Mouse (Mus musculus): ENCODE measurements around the gene 1810055G02Rik.

Gene 1810055G02Rik

DNA sequence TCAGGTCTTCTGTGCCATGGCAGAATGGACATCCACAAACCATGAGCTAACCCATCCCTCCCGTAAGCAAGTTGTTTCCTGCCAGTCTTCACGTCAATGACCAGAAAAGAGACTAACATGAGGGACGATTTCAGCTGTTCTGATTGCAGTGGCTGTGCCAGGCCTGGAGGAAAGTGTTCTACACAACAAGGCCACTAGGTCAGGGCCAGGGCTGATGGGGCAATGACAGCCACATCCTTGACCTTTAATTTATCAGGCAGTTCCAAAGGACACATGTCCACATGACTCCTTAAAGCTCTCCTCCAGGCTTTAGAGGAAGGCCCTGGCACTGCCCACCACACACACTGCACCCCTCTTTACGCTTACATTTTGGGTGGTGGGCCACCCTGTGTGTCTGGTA lies 12.6 kb upstream of the 1810055G02Rik start:
- DNase-seq, result no peak

DNA sequence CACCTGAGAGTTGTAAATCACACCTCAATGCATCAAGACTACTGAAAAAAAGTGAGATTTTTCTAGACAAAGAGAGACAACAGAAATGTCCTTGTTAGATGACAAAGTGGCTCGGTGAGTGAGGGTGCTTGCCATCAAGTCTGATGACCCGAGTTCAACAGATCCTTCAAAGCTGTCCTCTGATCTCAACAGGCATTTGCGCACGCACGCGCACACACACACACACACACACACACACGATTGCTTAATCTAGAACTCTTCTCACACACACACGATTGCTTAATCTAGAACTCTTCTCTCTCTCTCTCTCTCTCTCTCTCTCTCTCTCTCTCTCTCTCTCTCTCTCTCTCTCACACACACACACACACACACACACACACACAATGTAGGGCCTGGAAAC lies 12.1 kb upstream of the 1810055G02Rik start:
- no peak for DNase-seq

DNA sequence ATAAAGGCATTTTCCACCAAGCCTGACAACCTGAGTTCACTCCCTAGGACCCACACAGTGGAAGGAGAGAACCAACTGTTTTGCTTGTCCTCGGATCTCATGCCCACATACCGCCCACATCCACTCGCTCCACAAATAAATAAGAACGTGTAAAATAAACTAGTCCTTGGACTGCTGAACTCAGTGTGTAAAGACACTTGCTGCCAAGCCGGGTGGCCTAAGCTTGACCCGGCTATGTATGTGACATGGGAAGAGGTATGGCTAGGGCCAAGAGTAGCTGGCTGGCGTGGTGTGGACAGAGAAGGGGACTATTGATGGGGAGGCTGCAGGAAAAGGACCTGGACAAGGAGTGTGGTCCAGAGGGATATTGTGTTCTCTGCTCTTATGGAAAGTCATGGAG lies 10.1 kb upstream of the 1810055G02Rik start:
- no peak for DNase-seq

DNA sequence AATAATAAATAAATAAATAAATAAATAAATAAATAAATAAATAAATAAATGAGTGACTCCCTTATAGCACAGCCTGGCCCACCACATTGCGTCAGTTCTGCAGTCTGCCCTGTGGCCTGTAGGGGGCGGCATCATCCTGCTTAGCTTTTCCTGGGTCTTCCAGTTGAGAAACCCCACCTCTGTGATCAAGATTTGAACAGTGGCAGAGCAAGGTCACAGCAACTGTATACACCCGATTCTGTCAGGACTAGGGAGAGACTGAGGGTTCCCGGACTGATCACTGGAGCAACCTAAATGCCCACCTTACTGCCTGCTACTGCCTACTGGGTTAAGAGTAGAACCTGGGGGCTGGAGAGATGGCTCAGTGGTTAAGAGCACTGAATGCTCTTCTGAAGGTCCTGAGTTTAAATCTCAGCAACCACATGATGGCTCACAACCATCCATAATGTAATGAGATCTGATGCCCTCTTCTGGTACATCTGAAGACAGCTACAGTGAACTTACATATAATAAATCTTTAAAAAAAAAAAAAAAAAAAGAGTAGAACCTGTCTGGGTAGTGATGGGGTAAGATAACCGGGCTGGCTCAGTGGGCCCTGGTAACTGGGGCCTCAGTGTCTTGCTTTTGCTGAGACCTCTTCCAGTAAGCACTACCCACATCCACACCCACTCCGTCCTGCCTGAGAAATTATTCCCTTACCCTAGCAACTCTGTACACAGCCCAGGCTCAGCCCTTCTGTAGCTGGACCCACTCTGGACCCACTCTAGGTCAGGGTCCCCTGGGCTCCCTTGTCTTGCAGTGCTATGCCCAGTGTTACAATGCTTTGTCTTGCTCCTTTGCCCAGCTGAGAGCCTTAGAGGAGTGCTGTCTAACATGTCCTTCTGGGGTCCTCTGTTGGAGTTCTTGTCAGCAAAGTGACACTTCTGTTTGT lies 8.3 kb upstream of the 1810055G02Rik start:
- peak; percentile 88 for DNase-seq

DNA sequence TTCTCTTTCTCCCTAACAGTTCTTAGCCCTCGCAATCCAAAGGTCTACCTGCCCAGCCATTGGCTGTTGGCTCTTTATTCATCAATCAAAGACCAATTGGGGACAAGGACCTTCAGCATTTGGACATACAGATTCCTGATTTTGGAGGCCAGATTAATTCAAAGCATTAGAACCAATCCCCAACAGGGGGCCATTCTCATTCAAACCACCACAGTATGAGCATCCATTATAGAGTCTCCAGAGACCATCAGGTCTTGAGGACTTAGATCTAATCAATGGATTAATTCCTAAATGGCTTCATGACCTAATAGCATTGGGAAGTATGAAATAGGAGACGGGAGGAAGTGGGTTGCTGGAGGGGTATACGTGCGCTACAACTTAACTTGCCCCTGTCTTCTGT lies 5.6 kb upstream of the 1810055G02Rik start:
- no peak for DNase-seq

DNA sequence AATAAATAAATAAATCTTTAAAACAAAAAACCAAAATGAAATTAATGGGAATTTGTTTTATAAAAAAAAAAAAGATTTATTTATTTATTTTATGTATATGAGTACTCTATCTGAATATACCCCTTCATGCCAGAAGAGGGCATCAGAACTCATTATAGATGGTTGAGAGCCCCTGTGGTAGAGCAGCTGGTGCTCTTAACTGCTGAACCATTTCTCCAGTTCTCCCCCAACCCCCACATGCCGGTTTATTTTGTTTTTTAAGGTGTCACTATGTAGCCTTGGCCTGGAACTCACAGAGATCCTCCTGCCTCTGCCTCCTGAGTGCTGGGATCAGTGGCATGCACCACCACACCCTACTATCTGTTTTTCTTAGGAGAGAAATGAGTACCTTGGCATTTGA lies 1.8 kb upstream of the 1810055G02Rik start:
- no peak for DNase-seq

DNA sequence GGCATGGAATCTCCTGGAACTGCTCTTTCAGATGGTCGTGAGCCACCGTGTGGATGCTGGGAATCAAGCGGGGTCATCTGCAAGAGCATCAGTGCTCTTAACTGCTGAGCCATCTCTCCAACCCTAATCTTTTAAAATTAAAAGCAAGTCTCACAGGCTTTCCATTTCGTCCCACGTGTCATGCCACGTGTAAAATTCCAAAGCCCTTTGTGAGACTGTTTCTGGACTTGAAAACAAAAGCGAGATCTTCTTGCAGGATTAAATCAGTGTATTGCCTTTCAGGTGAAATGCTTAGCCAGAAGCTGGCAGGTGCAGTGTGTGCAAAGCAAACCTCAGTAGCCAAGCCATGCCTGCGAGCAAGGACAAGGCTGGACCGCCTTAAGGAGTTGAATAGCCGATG lies 540 bp upstream of the 1810055G02Rik start:
- DNase-seq, result no peak

DNA sequence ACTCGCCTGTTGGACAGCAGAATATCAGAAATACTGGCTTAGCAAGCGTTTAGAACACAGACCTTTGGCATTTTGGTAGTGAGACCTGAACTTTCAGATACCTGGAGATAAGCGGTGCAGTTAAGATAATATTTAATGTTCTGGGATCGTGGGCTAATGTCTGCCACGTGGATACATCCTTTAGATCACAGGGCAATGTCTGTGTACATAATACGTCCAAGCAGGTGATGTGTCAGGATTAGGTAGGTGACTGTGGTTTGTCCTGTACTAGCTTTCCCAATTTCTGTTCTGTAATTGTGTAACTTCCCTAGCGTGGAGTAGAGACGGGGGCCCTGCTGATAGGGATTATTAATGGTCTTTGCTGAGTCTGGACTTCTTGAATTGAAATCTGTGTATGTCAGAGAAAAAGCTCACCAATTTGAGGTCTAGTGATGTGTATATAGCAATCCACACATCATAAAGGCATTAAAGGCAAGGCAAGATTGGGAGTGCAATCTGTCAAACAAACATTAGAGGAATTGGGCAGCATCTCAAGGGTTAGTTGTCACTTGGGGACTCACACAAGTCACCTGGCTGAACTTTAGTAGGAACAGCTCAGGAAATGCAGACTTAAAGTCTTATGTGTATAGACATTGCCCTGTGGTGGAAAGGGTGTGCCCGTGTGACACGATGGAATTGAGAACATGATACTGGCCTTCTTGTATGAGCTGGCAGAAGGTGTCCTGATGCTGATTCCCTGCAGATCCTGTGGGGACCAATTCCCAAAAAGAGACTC lies 1.1 kb downstream of the 1810055G02Rik start:
- no peak for DNase-seq

DNA sequence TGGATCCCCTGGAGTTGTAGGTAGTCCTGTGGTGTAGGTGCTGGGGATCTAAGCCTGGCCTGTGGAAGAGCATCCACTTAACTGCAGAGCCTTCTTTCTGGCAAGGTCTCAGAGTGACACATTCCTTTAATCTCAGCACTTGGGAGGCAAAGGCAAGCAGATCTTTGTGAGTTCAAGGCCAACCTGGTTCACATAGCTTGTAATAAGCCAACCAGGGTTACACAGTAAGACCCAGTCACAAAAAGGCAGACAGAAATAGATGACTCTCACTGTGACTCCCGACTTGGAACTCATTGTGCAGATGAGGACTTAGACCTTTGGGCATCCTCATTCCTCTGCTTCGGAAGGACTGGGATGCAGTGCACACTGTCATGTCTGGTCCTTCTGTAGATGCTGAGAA lies 2.3 kb downstream of the 1810055G02Rik start:
- no peak for DNase-seq

DNA sequence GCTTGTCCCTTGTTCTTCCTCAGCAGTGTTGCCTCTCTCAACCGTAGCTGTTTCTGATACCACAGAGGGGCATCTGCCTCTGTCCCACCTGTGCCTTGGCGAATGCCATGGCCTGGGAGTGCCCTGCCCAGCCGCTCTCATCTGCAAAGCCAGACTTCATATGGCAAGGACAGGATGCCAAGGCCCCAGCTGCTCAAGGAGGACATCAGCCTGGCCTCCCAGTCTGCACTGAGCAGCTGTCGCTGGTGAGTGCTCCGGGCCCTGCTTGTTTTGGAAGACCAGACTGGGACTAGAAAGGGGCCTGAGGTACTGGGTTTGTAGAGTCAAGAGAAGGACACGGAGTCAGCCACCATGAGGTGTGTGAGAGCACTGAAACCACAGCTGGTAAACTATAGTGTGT lies 6.3 kb downstream of the 1810055G02Rik start:
- DNase-seq, result no peak

DNA sequence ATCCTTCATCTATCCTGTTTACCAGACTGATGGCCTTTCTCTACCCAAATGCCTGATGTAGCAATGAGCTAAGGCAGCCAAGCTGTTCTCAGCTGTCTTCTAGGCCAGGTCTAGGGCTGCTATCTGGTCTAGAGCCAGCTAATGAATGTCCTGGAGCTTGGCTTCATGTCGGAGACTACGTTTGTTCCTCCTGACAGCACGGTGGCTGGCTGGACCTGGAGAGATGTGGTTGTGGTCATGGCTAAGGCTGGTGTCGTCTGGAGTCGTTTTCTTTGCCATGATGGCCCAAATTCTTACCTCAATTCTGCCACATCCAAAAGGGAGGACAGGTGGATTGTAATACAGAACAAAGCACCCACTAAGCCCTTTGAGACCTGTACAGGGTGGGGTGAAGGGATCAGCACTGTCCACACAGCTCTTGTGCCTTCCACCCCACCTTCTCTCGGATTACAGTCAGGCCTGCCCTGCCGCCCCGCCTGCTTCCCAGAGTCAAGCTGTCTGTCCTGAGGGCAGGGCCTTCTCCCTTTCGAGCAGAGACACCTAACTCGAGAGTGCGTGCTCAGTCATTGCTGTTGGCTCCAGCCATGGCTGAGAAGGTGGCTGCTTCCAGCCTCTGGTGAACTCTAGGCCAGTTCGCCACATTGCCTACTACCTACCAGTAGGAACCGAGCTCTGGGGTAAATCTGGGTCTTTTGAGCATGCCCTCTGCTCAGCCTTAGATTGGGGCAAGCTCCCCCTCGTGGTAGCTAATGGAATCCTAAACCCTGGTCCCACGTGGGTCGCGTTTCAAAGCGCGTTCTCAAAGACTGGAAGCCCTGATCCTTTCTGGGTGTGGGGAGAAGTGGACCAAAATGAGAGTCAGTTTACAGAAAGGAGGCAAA lies 10.6 kb downstream of the 1810055G02Rik start:
- peak; percentile 74 to 78 for DNase-seq

DNA sequence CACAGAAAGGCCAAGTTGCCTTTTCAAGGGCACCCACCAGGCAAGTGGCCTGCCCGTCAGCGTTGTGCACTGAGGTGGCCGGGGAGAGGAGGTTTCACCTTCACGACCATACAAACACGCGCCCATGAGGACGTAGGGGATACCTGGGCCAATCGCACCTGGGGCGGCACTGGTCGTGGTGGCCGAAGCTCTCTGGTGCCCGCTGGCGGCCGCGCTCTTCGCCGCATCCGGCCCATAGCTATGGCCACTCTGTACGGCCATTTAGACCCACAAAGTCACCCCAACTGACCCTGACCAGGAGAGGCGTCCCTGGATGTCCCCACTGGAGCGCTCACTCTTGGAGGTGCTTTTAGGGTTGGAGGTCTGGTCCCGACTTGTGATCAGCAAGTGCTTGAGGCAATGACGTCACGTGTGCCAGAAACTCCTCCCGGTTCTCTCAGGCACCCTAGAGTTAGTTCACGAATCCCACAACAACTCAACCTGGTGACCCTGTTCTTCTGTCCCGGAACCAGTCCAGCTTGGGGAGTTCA lies 11.3 kb downstream of the 1810055G02Rik start:
- peak; percentile 85 to 86 for DNase-seq

DNA sequence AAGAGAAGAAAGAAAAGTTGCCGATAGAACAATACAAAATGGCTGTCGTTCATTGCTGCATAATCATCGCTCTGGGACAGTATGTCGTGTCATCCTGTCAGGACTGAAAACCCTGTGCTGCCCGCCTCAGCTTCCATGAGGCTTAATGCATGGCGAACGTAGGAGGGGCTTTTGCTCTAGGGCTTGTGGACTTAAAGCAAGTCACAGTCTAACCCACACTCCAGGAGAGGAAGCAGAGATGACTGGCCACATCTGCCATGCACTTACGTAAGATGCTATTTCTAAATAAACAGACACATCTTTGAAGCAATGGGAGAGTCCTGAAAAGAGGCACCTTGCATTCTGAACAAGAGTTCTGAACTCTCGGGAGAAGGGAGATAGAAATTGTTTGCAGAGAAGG lies 15.1 kb downstream of the 1810055G02Rik start:
- DNase-seq, result no peak

DNA sequence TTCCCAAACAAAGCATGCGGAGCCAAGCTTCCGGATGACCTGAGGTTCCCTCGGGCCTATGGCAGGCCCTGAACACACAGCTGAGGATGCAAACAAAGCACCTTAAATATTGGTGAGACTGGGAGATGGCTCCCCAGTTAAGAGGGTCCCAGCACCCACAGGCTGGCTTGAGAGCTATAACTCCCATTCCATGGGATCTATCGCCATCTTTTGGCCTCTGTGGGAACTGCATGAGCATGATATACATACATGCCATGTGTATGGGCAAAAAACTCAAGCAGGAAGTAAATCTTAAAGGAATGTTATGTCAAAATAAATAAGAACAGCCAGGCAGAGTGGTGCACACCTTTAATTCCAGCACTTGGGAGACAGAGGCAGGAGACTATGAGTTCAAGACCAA lies 15.8 kb downstream of the 1810055G02Rik start:
- peak in 1 of 2 experiments; percentile 58 for DNase-seq

DNA sequence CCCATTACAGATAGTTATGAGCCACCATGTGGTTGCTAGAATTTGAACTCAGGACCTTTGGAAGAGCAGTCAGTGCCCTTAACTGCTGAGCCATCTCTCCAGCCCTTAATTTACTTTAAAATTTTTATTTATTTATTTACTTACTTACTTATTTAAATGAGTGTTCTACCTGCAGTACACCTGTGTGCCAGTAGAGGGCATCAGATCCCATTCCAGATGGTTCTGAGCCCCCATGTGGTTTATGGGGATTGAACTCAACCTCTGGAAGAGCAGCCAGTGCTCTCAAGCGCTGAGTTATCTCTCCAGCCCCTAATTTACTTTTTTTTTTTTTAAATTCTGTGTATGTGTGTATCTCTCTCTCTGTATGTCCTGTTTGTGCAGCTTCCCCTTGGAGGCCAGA lies 16.7 kb downstream of the 1810055G02Rik start:
- DNase-seq, result peak; percentile 68 to 84

DNA sequence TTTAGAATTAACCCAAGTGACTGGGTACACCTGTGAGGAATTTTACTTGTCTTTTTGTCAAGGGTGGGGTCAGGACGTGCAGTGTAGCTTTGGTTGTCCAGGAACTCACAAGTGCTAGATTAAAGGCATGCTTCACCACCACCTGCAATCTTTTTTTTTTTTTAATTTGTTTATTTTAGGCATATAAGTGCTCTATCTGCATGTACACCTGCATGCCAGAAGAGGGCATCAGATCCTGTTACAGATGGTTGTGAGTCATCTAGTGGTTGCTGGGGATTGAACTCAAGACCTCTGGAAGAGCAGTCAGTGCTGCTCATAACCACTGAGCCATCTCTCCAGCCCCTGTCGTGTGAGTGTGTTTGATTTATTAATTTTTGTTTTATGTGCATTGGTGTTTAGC lies 20.8 kb downstream of the 1810055G02Rik start:
- DNase-seq, result no peak

DNA sequence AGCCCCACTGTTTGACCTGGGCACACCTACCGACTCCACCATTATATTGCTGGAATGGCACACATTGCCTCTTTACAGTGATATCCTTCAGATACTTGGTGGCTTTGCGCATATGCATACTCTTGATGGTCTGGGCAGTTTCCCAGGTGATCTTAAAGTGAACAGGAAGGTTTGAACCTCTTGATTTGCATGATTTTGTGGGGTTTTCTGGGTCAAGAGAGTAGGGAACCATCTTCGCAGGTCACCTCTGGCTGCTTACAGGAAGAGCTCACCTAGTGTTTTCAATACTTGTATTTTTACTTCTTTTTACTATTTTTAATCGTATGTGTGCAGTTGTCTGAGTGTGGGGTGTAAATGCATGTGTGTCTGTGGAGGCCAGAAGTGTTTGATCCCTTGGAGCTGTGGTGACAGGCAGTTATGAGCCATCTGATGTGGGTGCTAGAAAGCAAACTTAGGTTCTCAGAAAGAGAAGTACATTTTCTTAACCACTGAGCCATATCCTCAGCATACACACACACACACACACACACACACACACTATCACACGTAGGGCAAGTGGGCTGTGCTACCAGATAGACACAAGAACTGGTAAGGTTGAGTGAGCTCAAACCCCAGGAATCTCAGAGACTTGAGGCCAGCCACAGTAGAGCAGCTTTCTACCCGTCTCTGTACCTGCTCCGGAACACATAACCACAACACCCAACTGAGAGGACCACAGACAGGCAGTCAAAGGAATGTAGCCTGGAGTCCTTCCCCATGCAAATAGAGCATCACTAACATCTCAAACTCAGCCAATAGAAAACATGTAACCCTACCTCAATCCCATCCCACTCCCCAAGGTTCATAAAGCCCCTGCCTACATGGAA lies 22.9 kb downstream of the 1810055G02Rik start:
- no peak for DNase-seq

DNA sequence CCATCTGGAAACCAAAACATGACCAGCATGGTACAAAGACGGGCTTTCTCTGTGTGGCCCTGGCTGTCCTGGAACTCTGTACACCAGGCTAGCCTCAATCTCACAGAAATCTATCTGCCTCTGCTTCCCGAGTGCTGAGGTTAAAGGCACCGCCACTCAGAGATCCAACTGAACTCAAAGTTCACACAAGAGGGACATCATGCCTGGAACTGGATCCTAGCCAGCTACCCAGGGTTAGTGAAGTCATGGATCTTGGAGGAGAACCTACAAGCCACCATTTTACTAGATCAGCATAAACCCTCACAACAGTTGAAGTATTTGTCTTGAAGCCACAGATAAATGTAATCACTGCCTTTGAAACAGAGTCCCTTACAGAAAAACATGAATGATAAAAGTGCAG lies 27.9 kb downstream of the 1810055G02Rik start:
- no peak for DNase-seq

DNA sequence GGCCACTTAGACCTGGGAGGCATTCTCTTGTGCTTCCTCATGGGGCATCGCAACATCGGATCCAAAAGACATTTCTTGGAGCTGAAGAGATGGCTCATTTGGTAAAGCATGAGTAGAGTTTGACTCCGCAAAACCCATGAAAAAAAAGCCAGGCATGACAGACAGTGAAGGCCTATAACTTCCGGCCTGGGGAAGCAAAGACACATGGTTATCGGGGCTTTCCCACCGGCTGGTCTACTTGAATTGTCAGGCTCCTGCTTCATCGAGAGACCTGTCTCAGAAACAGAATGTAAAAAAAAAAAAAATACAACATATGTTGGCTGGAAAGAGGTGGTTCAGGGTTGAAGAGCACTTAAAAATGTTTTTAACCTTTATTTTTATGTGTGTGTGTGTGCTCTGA lies 31.6 kb downstream of the 1810055G02Rik start:
- DNase-seq, result no peak

DNA sequence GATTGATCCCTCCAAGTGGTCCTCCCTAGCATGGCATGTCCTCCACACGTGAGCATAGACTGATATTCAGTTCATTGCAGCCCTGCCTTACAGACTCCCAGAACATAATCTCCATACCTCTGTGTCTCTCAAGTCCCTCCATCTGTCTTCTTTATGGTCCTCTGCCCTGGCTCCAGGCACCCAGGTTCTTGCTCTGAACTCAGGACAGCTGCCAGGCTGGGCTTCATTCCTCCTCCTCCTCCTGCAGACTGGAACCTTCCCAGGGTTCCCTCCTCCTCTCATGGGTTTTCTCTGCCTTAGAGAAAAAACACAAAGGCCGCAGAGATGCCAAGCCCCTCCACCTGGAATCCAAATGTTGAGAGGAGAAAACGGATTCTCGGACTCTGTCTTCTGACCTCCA lies 34.6 kb downstream of the 1810055G02Rik start:
- peak; percentile 34 to 55 for DNase-seq

DNA sequence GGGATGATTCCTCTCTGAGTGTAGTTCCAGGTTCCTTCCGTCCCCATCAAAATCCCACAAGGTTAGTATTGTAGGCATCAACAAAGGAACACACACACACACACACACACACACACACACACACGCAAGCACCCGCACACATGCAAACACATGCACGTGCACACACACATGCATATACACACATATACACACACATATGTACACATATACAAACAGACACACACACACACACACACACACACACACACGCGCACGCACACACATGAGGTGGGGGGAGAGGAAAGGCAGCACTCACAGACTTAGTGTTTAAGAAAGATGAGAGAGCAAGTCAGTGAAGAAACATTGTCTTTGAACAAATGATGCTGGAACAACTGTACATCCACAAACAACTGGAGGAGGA lies 35.3 kb downstream of the 1810055G02Rik start:
- DNase-seq, result no peak
